Mouse (Mus musculus) MEL (cell line): Measurements from ENCODE around the gene Jchain.

Experiments
- BHLHE40 ChIP-seq: IDR thresholded peaks from 2 replicates; pipeline ENCODE4 v1.6.1; 2012; ENCODE audit warnings: low read depth, mild to moderate bottlenecking, inconsistent platforms, low read length, improper control_type of control experiment, borderline replicate concordance
- CTCF ChIP-seq, 3 experiments: IDR thresholded peaks in 2 of 3; conservative IDR thresholded peaks in 1 of 3; 2 replicates each; pipeline ENCODE4 v1.5.1; 2011 to 2012; ENCODE audit warnings: low read length in 3 of 3, low read depth in 2 of 3, mild to moderate bottlenecking in 2 of 3, improper control_type of control experiment in 1 of 3, inconsistent platforms in 1 of 3, mixed read lengths in 1 of 3, moderate library complexity in 1 of 3; ENCODE audit not compliant: control insufficient read depth in 1 of 3, insufficient read depth in 1 of 3, poor library complexity in 1 of 3, severe bottlenecking in 1 of 3
- EP300 ChIP-seq, 2 experiments: IDR thresholded peaks; 2 replicates each; pipeline ENCODE4 v1.6.1; 2011; ENCODE audit warnings: improper control_type of control experiment in 2 of 2, low read length in 2 of 2, low read depth in 1 of 2, mild to moderate bottlenecking in 1 of 2
- MAFK ChIP-seq: IDR thresholded peaks from 2 replicates; pipeline ENCODE4 v1.6.1; 2011; ENCODE audit warnings: low read depth, mild to moderate bottlenecking, low read length, improper control_type of control experiment, borderline replicate concordance
- MEF2A ChIP-seq: IDR thresholded peaks from 2 replicates; pipeline ENCODE4 v1.6.1; 2014; ENCODE audit warnings: low read depth, mild to moderate bottlenecking, inconsistent platforms, low read length, improper control_type of control experiment; ENCODE audit not compliant: poor library complexity, insufficient replicate concordance, severe bottlenecking; ENCODE audit errors: extremely low read depth
- POLR2A ChIP-seq, 2 experiments: IDR thresholded peaks; 2 replicates each; pipeline ENCODE4 v1.6.1; 2011 to 2012; ENCODE audit warnings: low read length in 2 of 2, mild to moderate bottlenecking in 2 of 2, control low read depth in 1 of 2, improper control_type of control experiment in 1 of 2, low read depth in 1 of 2, moderate library complexity in 1 of 2; ENCODE audit not compliant: control insufficient read depth in 1 of 2, insufficient read depth in 1 of 2, poor library complexity in 1 of 2
- RAD21 ChIP-seq: IDR thresholded peaks from 2 replicates; pipeline ENCODE4 v1.6.1; 2011; ENCODE audit warnings: mild to moderate bottlenecking, low read depth, low read length, improper control_type of control experiment
- USF2 ChIP-seq, 2 experiments: IDR thresholded peaks; 2 replicates each; pipeline ENCODE4 v1.6.1; 2011 to 2012; ENCODE audit warnings: improper control_type of control experiment in 2 of 2, low read length in 2 of 2, borderline replicate concordance in 1 of 2, inconsistent platforms in 1 of 2, low read depth in 1 of 2, mild to moderate bottlenecking in 1 of 2; ENCODE audit not compliant: insufficient read depth in 1 of 2
- ZKSCAN1 ChIP-seq: IDR thresholded peaks from 2 replicates; pipeline ENCODE4 v1.6.1; 2012; ENCODE audit warnings: low read depth, mild to moderate bottlenecking, inconsistent platforms, low read length, improper control_type of control experiment, moderate library complexity

GRCm38 (mm10) chr5:88575506-88576338 is 48.0 kb upstream of the Jchain start:
- TF ChIP-seq EP300 (IDR thresholded peaks at IDR 0.05; ENCODE audit: low read depth in 1 of 2, low read length in 2 of 2) (no peak), POLR2A (IDR thresholded peaks at IDR 0.05; ENCODE audit: control insufficient read depth in 1 of 2, insufficient read depth in 1 of 2, low read depth in 1 of 2, low read length in 2 of 2, poor library complexity in 1 of 2) (no peak), CTCF (IDR thresholded peaks at IDR 0.05 in 2 of 3, conservative IDR thresholded peaks at IDR 0.05 in 1 of 3; ENCODE audit: control insufficient read depth in 1 of 3, insufficient read depth in 1 of 3, low read depth in 2 of 3, low read length in 3 of 3, poor library complexity in 1 of 3, severe bottlenecking in 1 of 3) (no peak), BHLHE40 (no peak), USF2 (IDR thresholded peaks at IDR 0.05; ENCODE audit: borderline replicate concordance in 1 of 2, insufficient read depth in 1 of 2, low read depth in 1 of 2, low read length in 2 of 2) (no peak), ZKSCAN1 (no peak), MAFK (no peak), MEF2A (no peak), RAD21 (no peak)
